Mouse (Mus musculus) bone marrow, adult 2 months (tissue): ENCODE measurements around the gene Wwp2.

ENCODE experiments used
- CTCF ChIP-seq: fragments of 200-500 bp; IDR thresholded peaks from 2 replicates; pipeline ENCODE4 v1.5.1; 2011; ENCODE audit warnings: low read length, control low read depth; ENCODE audit not compliant: control insufficient read depth, insufficient read depth
- POLR2A ChIP-seq: fragments of 200-500 bp; IDR thresholded peaks from 2 replicates; pipeline ENCODE4 v1.6.1; 2011; ENCODE audit warnings: low read depth, mild to moderate bottlenecking, control low read depth, low read length, borderline replicate concordance; ENCODE audit not compliant: control insufficient read depth

- TF ChIP-seq CTCF, result peak; percentile 93
- TF ChIP-seq POLR2A, result no peak
Measured at GRCm38 (mm10) chr8:107572497-107572896, 136.3 kb downstream of the Wwp2 start.
